Mouse (Mus musculus) heart, adult 2 months (tissue): Measurements from ENCODE around the gene Cacna1a.

Source experiments
- CTCF ChIP-seq: fragments of 200-600 bp; IDR thresholded peaks from 2 replicates; pipeline ENCODE4 v1.8.1; 2022; ENCODE audit warnings: antibody characterized with exemption, mild to moderate bottlenecking, moderate library complexity
- EP300 ChIP-seq: fragments of 200-500 bp; IDR thresholded peaks from 2 replicates; pipeline ENCODE4 v1.6.1; 2011; ENCODE audit warnings: low read depth, low read length, control low read depth; ENCODE audit not compliant: insufficient read depth
- POLR2A ChIP-seq: fragments of 200-500 bp; IDR thresholded peaks from 2 replicates; pipeline ENCODE4 v1.6.1; 2011; ENCODE audit warnings: mild to moderate bottlenecking, low read depth, low read length, control low read depth; ENCODE audit not compliant: insufficient read depth

GRCm38 (mm10) chr8:84686191-84687002 is 298.2 kb downstream of the Cacna1a start, which contains the start of gene Trmt1:
- TF ChIP-seq POLR2A (no peak), EP300 (no peak), CTCF (no peak)
